Mouse (Mus musculus) retina, embryonic 14.5 days (tissue): ENCODE measurements around the gene Cntnap3.
A peak's percentile ranks its signal among the peaks of the same experiment; 100 is the strongest.

Source experiments
- DNase-seq: peaks from one replicate; pipeline ENCODE4 v3.0.0-alpha.2; 2015; ENCODE audit warnings: low spot score

The Cntnap3 gene

GRCm38 (mm10) chr13:64903585-64904208, at the start of gene Cntnap3:
TSS of gene Cntnap3 (minus strand) at chr13:64903955.
- peak; percentile 50 for DNase-seq

GRCm38 (mm10) chr13:64917191-64917590, 13.4 kb upstream of the Cntnap3 start, which contains the start of gene Spata31:
TSS of gene Spata31 (plus strand) at chr13:64917406.
- no peak for DNase-seq

GRCm38 (mm10) chr13:64903132-64903531, 623 bp downstream of the Cntnap3 start:
- no peak for DNase-seq

GRCm38 (mm10) chr13:64865397-64865796, 38.4 kb downstream of the Cntnap3 start:
- no peak for DNase-seq

DNA sequence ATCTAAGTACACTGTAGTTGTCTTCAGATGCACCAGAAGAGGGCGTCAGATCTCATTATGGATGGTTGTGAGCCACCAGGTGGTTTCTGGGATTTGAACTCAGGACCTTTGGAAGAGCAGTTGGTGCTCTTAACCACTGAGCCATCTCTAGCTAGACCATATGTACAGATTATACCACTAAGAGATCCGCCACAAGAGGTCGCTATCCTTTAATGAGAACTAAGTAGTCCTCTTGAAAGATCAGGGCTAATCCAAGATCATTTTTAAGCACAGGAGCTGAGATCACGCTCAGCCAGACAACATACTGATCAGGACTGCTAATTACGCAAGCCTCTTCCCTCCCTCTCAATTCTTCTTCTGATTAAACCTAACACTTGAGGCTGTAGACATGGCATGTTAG, 78.9 kb downstream of the Cntnap3 start:
- peak; percentile 31 for DNase-seq

DNA sequence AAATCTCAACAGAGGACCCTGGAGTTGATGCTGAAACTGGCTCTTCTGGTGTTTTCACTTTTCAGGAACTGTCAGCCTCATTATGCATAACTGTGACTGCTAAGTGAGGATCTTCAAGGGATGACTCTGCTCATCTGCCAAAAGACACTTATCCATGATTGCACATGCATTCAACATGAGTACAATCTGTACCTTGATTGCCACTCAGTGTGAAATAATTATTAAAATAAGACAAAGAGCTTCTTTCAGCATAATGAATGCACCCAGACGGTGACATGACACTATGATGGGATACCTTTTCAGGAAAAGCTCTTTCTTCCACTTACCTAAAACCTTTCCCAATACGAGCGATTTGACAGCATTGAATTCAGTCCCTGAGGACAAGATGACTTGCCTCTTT, 158.4 kb downstream of the Cntnap3 start:
- no peak for DNase-seq

DNA sequence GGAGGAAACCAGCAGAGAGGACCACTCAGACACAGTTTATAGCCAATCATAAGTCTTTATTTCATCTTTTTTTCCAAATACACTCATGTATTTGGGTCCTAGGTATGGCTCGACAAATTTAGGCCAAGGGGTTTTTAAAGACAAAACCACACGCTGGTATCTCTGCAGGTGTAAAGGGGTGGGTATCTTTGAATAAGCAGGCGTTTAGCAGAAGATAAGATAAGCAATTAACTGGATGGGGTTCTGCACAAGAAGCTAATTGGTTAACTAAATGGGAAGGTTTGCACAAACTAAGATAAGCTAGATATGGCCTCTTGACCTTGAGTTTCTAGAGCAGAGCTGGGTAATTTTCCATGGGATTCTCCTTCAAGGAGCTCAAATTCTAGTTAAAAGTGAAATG, 171.5 kb downstream of the Cntnap3 start:
- DNase-seq: no peak

GRCm38 (mm10) chr13:64716791-64717190, 187.0 kb downstream of the Cntnap3 start:
- no peak for DNase-seq

DNA sequence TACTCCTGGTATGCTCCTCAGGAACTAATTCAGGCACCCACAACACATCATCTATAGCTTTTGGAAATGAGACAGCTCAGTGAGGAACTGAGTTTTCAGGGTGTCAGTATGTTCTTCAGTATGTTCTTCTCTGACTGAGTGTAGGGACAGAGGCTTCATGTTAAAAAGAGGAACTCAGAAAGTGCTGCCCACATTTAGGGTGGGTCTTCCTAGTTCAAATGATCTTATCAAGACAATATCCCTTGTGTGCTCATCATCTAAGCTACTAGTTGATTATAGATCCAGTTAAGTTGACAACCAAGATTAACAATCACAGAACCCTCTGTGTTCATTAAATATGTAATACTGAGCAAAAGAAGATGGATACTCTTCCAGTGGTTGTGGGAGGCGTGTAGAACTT, 211.3 kb downstream of the Cntnap3 start:
- no peak for DNase-seq
